Mouse (Mus musculus): ENCODE results near the gene Wwc2. TPM values are rescaled to one million over a fixed set of nuclear protein-coding genes. Genes with fewer than 3 reads are reported as not detected.

Gene Wwc2
- polyA plus RNA-seq, 1 experiment from 2014 or later: 3.0 TPM

- Histone ChIP-seq H3K36me3 (ENCODE audit: control insufficient read depth, insufficient read depth, low read length) (no peaks in the 10 kb centered on the region), H3K27ac (ENCODE audit: low read depth, low read length) (no peak overlapping the region), H3K4me2 (ENCODE audit: low read length) (no peak overlapping the region), H3K9me3 (replicated peaks; ENCODE audit: control insufficient read depth, low read length) (no peaks in the 10 kb centered on the region), H3K4me3 (ENCODE audit: low read depth, low read length) (no peak overlapping the region), H3K27me3 (replicated peaks; ENCODE audit: control insufficient read depth, insufficient read depth, low read length) (no peaks in the 10 kb centered on the region), H3K4me1 (ENCODE audit: control insufficient read depth, insufficient read depth, low read length) (no peaks in the 10 kb centered on the region), H3K9ac (ENCODE audit: low read length) (no peak overlapping the region)
- DNase-seq (ENCODE audit: low spot score) (no peak), ATAC-seq (no peak)
- 81% methylated on average over 7 of the region's 7 CpGs for WGBS
These were observed 180.1 kb downstream of the Wwc2 start for GRCm38 (mm10) chr8:47810666-47811015.

- no peak overlapping the region for H3K27ac ChIP-seq (ENCODE audit: low read depth, low read length)
- H3K4me1 ChIP-seq (ENCODE audit: control insufficient read depth, insufficient read depth, low read length): no peaks in the 10 kb centered on the region
- no peak for ATAC-seq
- H3K36me3 ChIP-seq (ENCODE audit: control insufficient read depth, insufficient read depth, low read length): no peaks in the 10 kb centered on the region
- H3K9ac ChIP-seq (ENCODE audit: low read length): no peak overlapping the region
- H3K27me3 ChIP-seq (replicated peaks; ENCODE audit: control insufficient read depth, insufficient read depth, low read length): no peaks in the 10 kb centered on the region
- no peak overlapping the region for H3K4me2 ChIP-seq (ENCODE audit: low read length)
- no peaks in the 10 kb centered on the region for H3K9me3 ChIP-seq (replicated peaks; ENCODE audit: control insufficient read depth, low read length)
- WGBS: 89% methylated on average over 14 of the region's 14 CpGs
- H3K4me3 ChIP-seq (ENCODE audit: low read depth, low read length): no peak overlapping the region
- DNase-seq (ENCODE audit: low spot score): no peak
These were observed 180.6 kb downstream of the Wwc2 start for GRCm38 (mm10) chr8:47809970-47810665.

- no peak overlapping the region for H3K27ac ChIP-seq (ENCODE audit: low read depth, low read length)
- no peak overlapping the region for H3K4me2 ChIP-seq (ENCODE audit: low read length)
- H3K9ac ChIP-seq (ENCODE audit: low read length): no peak overlapping the region
- DNase-seq (ENCODE audit: low spot score) (no peak), ATAC-seq (no peak)
- no peaks in the 10 kb centered on the region for H3K4me1 ChIP-seq (ENCODE audit: control insufficient read depth, insufficient read depth, low read length)
- H3K36me3 ChIP-seq (ENCODE audit: control insufficient read depth, insufficient read depth, low read length): no peaks in the 10 kb centered on the region
- H3K4me3 ChIP-seq (ENCODE audit: low read depth, low read length): no peak overlapping the region
- H3K9me3 ChIP-seq (replicated peaks; ENCODE audit: control insufficient read depth, low read length): no peaks in the 10 kb centered on the region
- H3K27me3 ChIP-seq (replicated peaks; ENCODE audit: control insufficient read depth, insufficient read depth, low read length): no peaks in the 10 kb centered on the region
- 98% methylated on average over 1 of the region's 1 CpGs for WGBS
These were observed 186.5 kb downstream of the Wwc2 start for GRCm38 (mm10) chr8:47804262-47804661.

- Histone ChIP-seq H3K36me3 (ENCODE audit: control insufficient read depth, insufficient read depth, low read length) (no peaks in the 10 kb centered on the region), H3K4me3 (ENCODE audit: low read depth, low read length) (no peak overlapping the region), H3K4me1 (ENCODE audit: control insufficient read depth, insufficient read depth, low read length) (no peaks in the 10 kb centered on the region), H3K9me3 (replicated peaks; ENCODE audit: control insufficient read depth, low read length) (no peaks in the 10 kb centered on the region), H3K27ac (ENCODE audit: low read depth, low read length) (no peak overlapping the region), H3K27me3 (replicated peaks; ENCODE audit: control insufficient read depth, insufficient read depth, low read length) (no peaks in the 10 kb centered on the region), H3K9ac (ENCODE audit: low read length) (no peak overlapping the region), H3K4me2 (ENCODE audit: low read length) (no peak overlapping the region)
- no peak for ATAC-seq
- 73% methylated on average over 2 of the region's 2 CpGs for WGBS
- no peak for DNase-seq (ENCODE audit: low spot score)
These were observed 188.4 kb downstream of the Wwc2 start for GRCm38 (mm10) chr8:47802349-47802748.

GRCm38 (mm10) chr8:47799438-47799837, 191.3 kb downstream of the Wwc2 start:
- H3K27me3 ChIP-seq (replicated peaks; ENCODE audit: control insufficient read depth, insufficient read depth, low read length): no peaks in the 10 kb centered on the region
- DNase-seq (ENCODE audit: low spot score): no peak
- no peak overlapping the region for H3K27ac ChIP-seq (ENCODE audit: low read depth, low read length)
- no peak for ATAC-seq
- no peaks in the 10 kb centered on the region for H3K9me3 ChIP-seq (replicated peaks; ENCODE audit: control insufficient read depth, low read length)
- no peaks in the 10 kb centered on the region for H3K36me3 ChIP-seq (ENCODE audit: control insufficient read depth, insufficient read depth, low read length)
- H3K9ac ChIP-seq (ENCODE audit: low read length): no peak overlapping the region
- no peak overlapping the region for H3K4me3 ChIP-seq (ENCODE audit: low read depth, low read length)
- 94% methylated on average over 6 of the region's 6 CpGs for WGBS
- H3K4me1 ChIP-seq (ENCODE audit: control insufficient read depth, insufficient read depth, low read length): no peaks in the 10 kb centered on the region
- no peak overlapping the region for H3K4me2 ChIP-seq (ENCODE audit: low read length)

- Histone ChIP-seq H3K27me3 (replicated peaks; ENCODE audit: control insufficient read depth, insufficient read depth, low read length) (no peaks in the 10 kb centered on the region), H3K9me3 (replicated peaks; ENCODE audit: control insufficient read depth, low read length) (no peaks in the 10 kb centered on the region), H3K9ac (ENCODE audit: low read length) (no peak overlapping the region), H3K4me3 (ENCODE audit: low read depth, low read length) (no peak overlapping the region), H3K4me1 (ENCODE audit: control insufficient read depth, insufficient read depth, low read length) (0 out of 2 replicates have a peak, but pooled peaks cover 3% of the 10 kb centered on the region), H3K27ac (ENCODE audit: low read depth, low read length) (no peak overlapping the region), H3K36me3 (ENCODE audit: control insufficient read depth, insufficient read depth, low read length) (no peaks in the 10 kb centered on the region), H3K4me2 (ENCODE audit: low read length) (no peak overlapping the region)
- 63% methylated on average over 9 of the region's 9 CpGs for WGBS
- ATAC-seq (no peak), DNase-seq (ENCODE audit: low spot score) (no peak)
These were observed 198.7 kb downstream of the Wwc2 start for GRCm38 (mm10) chr8:47791986-47792385.

- no peak; the same call in 1 of the 2 replicates for ATAC-seq
- WGBS: 26% methylated on average over 10 of the region's 10 CpGs
These were observed 203.0 kb downstream of the Wwc2 start for GRCm38 (mm10) chr8:47787705-47788104.

GRCm38 (mm10) chr8:47786323-47786722, 204.4 kb downstream of the Wwc2 start:
- WGBS: 97% methylated on average over 15 of the region's 15 CpGs
- Histone ChIP-seq H3K27ac (ENCODE audit: low read depth, low read length) (no peak overlapping the region), H3K36me3 (ENCODE audit: control insufficient read depth, insufficient read depth, low read length) (no peaks in the 10 kb centered on the region), H3K4me2 (ENCODE audit: low read length) (no peak overlapping the region), H3K4me3 (ENCODE audit: low read depth, low read length) (no peak overlapping the region), H3K9ac (ENCODE audit: low read length) (no peak overlapping the region), H3K4me1 (ENCODE audit: control insufficient read depth, insufficient read depth, low read length) (0 out of 2 replicates have a peak, but pooled peaks cover 3% of the 10 kb centered on the region), H3K9me3 (replicated peaks; ENCODE audit: control insufficient read depth, low read length) (no peaks in the 10 kb centered on the region), H3K27me3 (replicated peaks; ENCODE audit: control insufficient read depth, insufficient read depth, low read length) (no peaks in the 10 kb centered on the region)
- no peak for DNase-seq (ENCODE audit: low spot score)
- ATAC-seq: no peak

More at GRCm38 (mm10) chr8:47787705-47788104, 203.0 kb downstream of the Wwc2 start:
- DNase-seq (ENCODE audit: low spot score): peak; percentile 24
- H3K4me1 ChIP-seq (ENCODE audit: control insufficient read depth, insufficient read depth, low read length): 0 out of 2 replicates have a peak, but pooled peaks cover 3% of the 10 kb centered on the region
- H3K36me3 ChIP-seq (ENCODE audit: control insufficient read depth, insufficient read depth, low read length): no peaks in the 10 kb centered on the region
- peak overlapping the region; percentile 25; the same call in 1 of the 2 replicates for H3K4me2 ChIP-seq (ENCODE audit: low read length)
- no peak overlapping the region for H3K4me3 ChIP-seq (ENCODE audit: low read depth, low read length)
- H3K27ac ChIP-seq (ENCODE audit: low read depth, low read length): no peak overlapping the region
- H3K9me3 ChIP-seq (replicated peaks; ENCODE audit: control insufficient read depth, low read length): no peaks in the 10 kb centered on the region
- no peaks in the 10 kb centered on the region for H3K27me3 ChIP-seq (replicated peaks; ENCODE audit: control insufficient read depth, insufficient read depth, low read length)
- H3K9ac ChIP-seq (ENCODE audit: low read length): no peak overlapping the region

GRCm38 (mm10) chr8:47784436-47784835, 206.3 kb downstream of the Wwc2 start:
- Histone ChIP-seq H3K27ac (ENCODE audit: low read depth, low read length) (no peak overlapping the region), H3K27me3 (replicated peaks; ENCODE audit: control insufficient read depth, insufficient read depth, low read length) (no peaks in the 10 kb centered on the region), H3K36me3 (ENCODE audit: control insufficient read depth, insufficient read depth, low read length) (no peaks in the 10 kb centered on the region), H3K4me1 (ENCODE audit: control insufficient read depth, insufficient read depth, low read length) (0 out of 2 replicates have a peak, but pooled peaks cover 3% of the 10 kb centered on the region), H3K4me3 (ENCODE audit: low read depth, low read length) (no peak overlapping the region), H3K4me2 (ENCODE audit: low read length) (no peak overlapping the region), H3K9ac (ENCODE audit: low read length) (no peak overlapping the region), H3K9me3 (replicated peaks; ENCODE audit: control insufficient read depth, low read length) (no peaks in the 10 kb centered on the region)
- DNase-seq (ENCODE audit: low spot score) (no peak), ATAC-seq (no peak)
- 85% methylated on average over 7 of the region's 7 CpGs for WGBS

Data from forebrain, embryonic 14.5 days (tissue).